Mouse (Mus musculus): ENCODE results near the gene Nt5dc3. TPM values are rescaled to one million over a fixed set of nuclear protein-coding genes. Genes with fewer than 3 reads are reported as not detected.

Nt5dc3 gene
- total RNA-seq, 1 experiment = 5.6 TPM

DNA sequence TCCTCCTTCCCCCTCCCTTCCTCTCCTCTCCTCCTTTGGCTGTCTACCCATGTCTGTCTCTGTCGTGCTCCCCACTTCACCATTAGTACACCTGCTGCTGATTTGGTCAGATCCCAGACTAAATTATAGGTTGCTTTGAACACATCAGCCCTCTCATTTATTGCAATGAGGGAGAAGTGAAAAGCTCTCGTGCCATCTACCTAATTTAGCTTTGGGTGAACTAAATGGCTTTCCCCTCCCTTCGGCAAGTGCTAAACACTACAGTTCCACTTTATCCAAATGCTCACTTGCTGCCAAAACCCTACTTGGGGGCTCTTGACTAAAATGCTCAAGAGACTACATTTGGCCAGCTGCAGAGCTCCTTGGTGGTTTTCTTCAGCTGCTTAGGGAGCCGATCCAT lies 58.0 kb downstream of the Nt5dc3 start:
- H3K27ac ChIP-seq (ENCODE audit: insufficient read depth, low read depth, low read length, poor library complexity, severe bottlenecking) = no peak overlapping the region
- no peaks in the 10 kb centered on the region for H3K4me1 ChIP-seq (ENCODE audit: control insufficient read depth in 2 of 2, insufficient read depth in 2 of 2, low read length in 2 of 2, poor library complexity in 1 of 2)
- no peak for DNase-seq (ENCODE audit: low read depth, low spot score)
- peaks cover 10% of the 10 kb centered on the region for H3K36me3 ChIP-seq (ENCODE audit: control insufficient read depth, insufficient read depth, low read length, poor library complexity, severe bottlenecking)
- H3K9me3 ChIP-seq (ENCODE audit: control insufficient read depth, insufficient read depth, low read depth, low read length) = no peaks in the 10 kb centered on the region
- TF ChIP-seq CHD2 (IDR thresholded peaks at IDR 0.05; ENCODE audit: low read depth, low read length) = no peak
- no peak overlapping the region for H3K9ac ChIP-seq (ENCODE audit: insufficient read depth, low read depth, low read length, poor library complexity, severe bottlenecking)
- in situ Hi-C loops (cut with MboI; ENCODE audit: low sequenced_read_pairs in 2 of 2, unreplicated experiment in 2 of 2) = no loop called here
- no peak overlapping the region for H3K4me3 ChIP-seq (ENCODE audit: insufficient read depth in 1 of 2, low read depth in 1 of 2, low read length in 2 of 2, poor library complexity in 1 of 2, severe bottlenecking in 1 of 2)

GRCm38 (mm10) chr10:86838827-86839226 lies 60.0 kb downstream of the Nt5dc3 start:
- H3K9me3 ChIP-seq (ENCODE audit: control insufficient read depth, insufficient read depth, low read depth, low read length) = no peaks in the 10 kb centered on the region
- no peak for DNase-seq (ENCODE audit: low read depth, low spot score)
- no peaks in the 10 kb centered on the region for H3K4me1 ChIP-seq (ENCODE audit: control insufficient read depth in 2 of 2, insufficient read depth in 2 of 2, low read length in 2 of 2, poor library complexity in 1 of 2)
- no peak for TF ChIP-seq MAFK (IDR thresholded peaks at IDR 0.05; ENCODE audit: insufficient read depth, low read depth, low read length)
- no peak for TF ChIP-seq HCFC1 (IDR thresholded peaks at IDR 0.05; ENCODE audit: borderline replicate concordance, insufficient read depth, low read length)
- TF ChIP-seq CHD2 (IDR thresholded peaks at IDR 0.05; ENCODE audit: low read depth, low read length) = no peak
- no peak for TF ChIP-seq ZC3H11A (IDR thresholded peaks at IDR 0.05; ENCODE audit: borderline replicate concordance, low read depth, low read length)
- TF ChIP-seq ZNF384 (IDR thresholded peaks at IDR 0.05; ENCODE audit: low read depth, low read length) = no peak
- H3K36me3 ChIP-seq (ENCODE audit: control insufficient read depth, insufficient read depth, low read length, poor library complexity, severe bottlenecking) = peaks cover 8% of the 10 kb centered on the region
- in situ Hi-C loops (cut with MboI; ENCODE audit: low sequenced_read_pairs in 2 of 2, unreplicated experiment in 2 of 2) = no loop called here
- H3K27ac ChIP-seq (ENCODE audit: insufficient read depth, low read depth, low read length, poor library complexity, severe bottlenecking) = no peak overlapping the region
- no peak overlapping the region for H3K4me3 ChIP-seq (ENCODE audit: insufficient read depth in 1 of 2, low read depth in 1 of 2, low read length in 2 of 2, poor library complexity in 1 of 2, severe bottlenecking in 1 of 2)
- H3K9ac ChIP-seq (ENCODE audit: insufficient read depth, low read depth, low read length, poor library complexity, severe bottlenecking) = no peak overlapping the region

DNA sequence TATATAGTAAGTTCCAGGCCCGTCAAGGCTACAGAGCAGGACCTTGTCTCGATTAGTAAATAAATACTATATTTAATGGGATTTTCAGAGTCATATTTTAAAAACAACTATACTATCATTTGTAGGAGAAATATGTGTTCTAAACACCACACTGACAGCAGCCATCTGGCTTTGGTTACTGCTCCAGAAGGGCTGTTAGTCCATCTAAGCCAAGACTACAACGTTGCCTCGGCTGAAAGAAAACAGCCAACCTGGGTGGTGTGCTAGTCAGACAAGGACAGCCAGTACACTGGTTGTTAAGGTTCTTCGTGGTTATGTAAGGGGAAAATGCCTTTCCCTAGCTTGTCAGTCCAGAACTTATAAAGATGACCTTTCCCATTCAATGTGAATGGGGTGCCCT lies 63.9 kb downstream of the Nt5dc3 start:
- H3K4me1 ChIP-seq (ENCODE audit: control insufficient read depth in 2 of 2, insufficient read depth in 2 of 2, low read length in 2 of 2, poor library complexity in 1 of 2) = no peaks in the 10 kb centered on the region
- no peak for DNase-seq (ENCODE audit: low read depth, low spot score)
- in situ Hi-C loops (cut with MboI; ENCODE audit: low sequenced_read_pairs in 2 of 2, unreplicated experiment in 2 of 2) = no loop called here
- no peaks in the 10 kb centered on the region for H3K9me3 ChIP-seq (ENCODE audit: control insufficient read depth, insufficient read depth, low read depth, low read length)
- H3K36me3 ChIP-seq (ENCODE audit: control insufficient read depth, insufficient read depth, low read length, poor library complexity, severe bottlenecking) = no peaks in the 10 kb centered on the region
- H3K9ac ChIP-seq (ENCODE audit: insufficient read depth, low read depth, low read length, poor library complexity, severe bottlenecking) = no peak overlapping the region
- H3K4me3 ChIP-seq (ENCODE audit: insufficient read depth in 1 of 2, low read depth in 1 of 2, low read length in 2 of 2, poor library complexity in 1 of 2, severe bottlenecking in 1 of 2) = no peak overlapping the region
- TF ChIP-seq MAFK (IDR thresholded peaks at IDR 0.05; ENCODE audit: insufficient read depth, low read depth, low read length) = no peak
- TF ChIP-seq CHD2 (IDR thresholded peaks at IDR 0.05; ENCODE audit: low read depth, low read length) = no peak
- TF ChIP-seq ZNF384 (IDR thresholded peaks at IDR 0.05; ENCODE audit: low read depth, low read length) = no peak
- no peak for TF ChIP-seq HCFC1 (IDR thresholded peaks at IDR 0.05; ENCODE audit: borderline replicate concordance, insufficient read depth, low read length)
- TF ChIP-seq ZC3H11A (IDR thresholded peaks at IDR 0.05; ENCODE audit: borderline replicate concordance, low read depth, low read length) = no peak
- no peak overlapping the region for H3K27ac ChIP-seq (ENCODE audit: insufficient read depth, low read depth, low read length, poor library complexity, severe bottlenecking)

DNA sequence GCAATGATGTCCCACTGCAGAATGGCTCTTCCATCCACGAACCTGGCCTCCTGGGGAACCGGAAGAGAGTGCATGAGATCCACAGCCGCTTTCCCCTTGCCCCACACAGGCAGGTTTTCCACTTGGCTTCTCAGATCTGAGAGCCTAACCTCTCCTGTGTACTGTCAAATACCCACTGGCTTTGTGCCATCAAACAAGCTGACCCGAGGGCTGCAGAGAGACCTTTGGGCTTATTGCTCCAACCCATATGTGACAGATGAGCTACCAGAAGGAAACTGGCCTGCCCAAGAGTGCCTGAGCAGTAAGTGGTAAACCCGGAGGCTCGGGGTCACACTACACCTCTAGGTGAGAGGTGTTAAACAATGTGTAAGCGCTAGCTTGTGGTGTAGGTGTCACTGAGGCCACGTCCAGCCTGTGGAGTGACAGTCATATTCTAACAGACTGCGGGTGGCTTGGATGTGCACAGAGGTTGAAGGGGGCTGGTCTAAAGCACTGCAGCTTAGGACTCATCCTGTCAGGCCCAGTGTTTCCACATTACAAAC lies 68.2 kb downstream of the Nt5dc3 start:
- no peak overlapping the region for H3K27ac ChIP-seq (ENCODE audit: insufficient read depth, low read depth, low read length, poor library complexity, severe bottlenecking)
- in situ Hi-C loops (cut with MboI; ENCODE audit: low sequenced_read_pairs in 2 of 2, unreplicated experiment in 2 of 2) = no loop called here
- TF ChIP-seq MAFK (IDR thresholded peaks at IDR 0.05; ENCODE audit: insufficient read depth, low read depth, low read length) (no peak), ZC3H11A (IDR thresholded peaks at IDR 0.05; ENCODE audit: borderline replicate concordance, low read depth, low read length) (no peak), CHD2 (IDR thresholded peaks at IDR 0.05; ENCODE audit: low read depth, low read length) (no peak), ZNF384 (IDR thresholded peaks at IDR 0.05; ENCODE audit: low read depth, low read length) (no peak), HCFC1 (IDR thresholded peaks at IDR 0.05; ENCODE audit: borderline replicate concordance, insufficient read depth, low read length) (no peak)
- no peaks in the 10 kb centered on the region for H3K36me3 ChIP-seq (ENCODE audit: control insufficient read depth, insufficient read depth, low read length, poor library complexity, severe bottlenecking)
- no peak overlapping the region for H3K9ac ChIP-seq (ENCODE audit: insufficient read depth, low read depth, low read length, poor library complexity, severe bottlenecking)
- H3K9me3 ChIP-seq (ENCODE audit: control insufficient read depth, insufficient read depth, low read depth, low read length) = no peaks in the 10 kb centered on the region
- no peaks in the 10 kb centered on the region for H3K4me1 ChIP-seq (ENCODE audit: control insufficient read depth in 2 of 2, insufficient read depth in 2 of 2, low read length in 2 of 2, poor library complexity in 1 of 2)
- H3K4me3 ChIP-seq (ENCODE audit: insufficient read depth in 1 of 2, low read depth in 1 of 2, low read length in 2 of 2, poor library complexity in 1 of 2, severe bottlenecking in 1 of 2) = no peak overlapping the region
- no peak for DNase-seq (ENCODE audit: low read depth, low spot score)

DNA sequence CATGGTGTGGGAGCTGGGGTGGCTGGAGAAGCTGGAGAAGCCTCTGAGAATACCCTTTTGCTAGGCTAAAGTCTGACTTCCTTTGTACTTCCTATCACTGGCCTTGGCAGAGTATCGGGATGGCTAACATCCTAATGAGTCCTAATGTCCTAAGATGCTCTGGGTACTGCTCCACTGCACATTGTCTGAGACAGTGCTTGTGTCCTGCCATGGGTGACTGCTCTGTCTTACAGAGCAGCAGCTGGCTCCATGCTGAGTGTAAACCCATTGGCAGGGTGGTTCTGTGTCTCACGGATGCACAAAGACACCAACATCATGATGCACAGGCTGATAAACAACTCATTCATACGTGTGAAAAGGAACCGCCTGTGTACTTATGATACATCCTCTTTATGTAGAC lies 70.3 kb downstream of the Nt5dc3 start:
- in situ Hi-C loops (cut with MboI; ENCODE audit: low sequenced_read_pairs in 2 of 2, unreplicated experiment in 2 of 2) = no loop called here
- TF ChIP-seq HCFC1 (IDR thresholded peaks at IDR 0.05; ENCODE audit: borderline replicate concordance, insufficient read depth, low read length) = no peak
- no peak for TF ChIP-seq CHD2 (IDR thresholded peaks at IDR 0.05; ENCODE audit: low read depth, low read length)
- TF ChIP-seq MAFK (IDR thresholded peaks at IDR 0.05; ENCODE audit: insufficient read depth, low read depth, low read length) = no peak
- TF ChIP-seq ZC3H11A (IDR thresholded peaks at IDR 0.05; ENCODE audit: borderline replicate concordance, low read depth, low read length) = no peak
- TF ChIP-seq ZNF384 (IDR thresholded peaks at IDR 0.05; ENCODE audit: low read depth, low read length) = no peak
- H3K4me1 ChIP-seq (ENCODE audit: control insufficient read depth in 2 of 2, insufficient read depth in 2 of 2, low read length in 2 of 2, poor library complexity in 1 of 2) = no peaks in the 10 kb centered on the region
- H3K9ac ChIP-seq (ENCODE audit: insufficient read depth, low read depth, low read length, poor library complexity, severe bottlenecking) = no peak overlapping the region
- no peaks in the 10 kb centered on the region for H3K36me3 ChIP-seq (ENCODE audit: control insufficient read depth, insufficient read depth, low read length, poor library complexity, severe bottlenecking)
- no peaks in the 10 kb centered on the region for H3K9me3 ChIP-seq (ENCODE audit: control insufficient read depth, insufficient read depth, low read depth, low read length)
- H3K27ac ChIP-seq (ENCODE audit: insufficient read depth, low read depth, low read length, poor library complexity, severe bottlenecking) = no peak overlapping the region
- H3K4me3 ChIP-seq (ENCODE audit: insufficient read depth in 1 of 2, low read depth in 1 of 2, low read length in 2 of 2, poor library complexity in 1 of 2, severe bottlenecking in 1 of 2) = no peak overlapping the region
- DNase-seq (ENCODE audit: low read depth, low spot score) = no peak
